Mouse (Mus musculus) spleen, adult 2 months (tissue): ENCODE measurements around the gene Tmem14c.

Source experiments
- CTCF ChIP-seq: fragments of 200-500 bp; IDR thresholded peaks from 2 replicates; pipeline ENCODE4 v1.5.1; 2011; ENCODE audit warnings: mild to moderate bottlenecking, inconsistent platforms; ENCODE audit not compliant: insufficient read depth, insufficient read length, insufficient replicate concordance; ENCODE audit errors: extremely low read depth
- POLR2A ChIP-seq: fragments of 200-500 bp; IDR thresholded peaks from 2 replicates; pipeline ENCODE4 v1.6.1; 2011; ENCODE audit warnings: low read depth, low read length, inconsistent platforms

- TF ChIP-seq POLR2A (no peak), CTCF (no peak)
These were observed 35.9 kb downstream of the Tmem14c start for GRCm38 (mm10) chr13:41051965-41052364.
